16 mouse cellular contexts compared by ENCODE assay signal in the genomic region with DNA sequence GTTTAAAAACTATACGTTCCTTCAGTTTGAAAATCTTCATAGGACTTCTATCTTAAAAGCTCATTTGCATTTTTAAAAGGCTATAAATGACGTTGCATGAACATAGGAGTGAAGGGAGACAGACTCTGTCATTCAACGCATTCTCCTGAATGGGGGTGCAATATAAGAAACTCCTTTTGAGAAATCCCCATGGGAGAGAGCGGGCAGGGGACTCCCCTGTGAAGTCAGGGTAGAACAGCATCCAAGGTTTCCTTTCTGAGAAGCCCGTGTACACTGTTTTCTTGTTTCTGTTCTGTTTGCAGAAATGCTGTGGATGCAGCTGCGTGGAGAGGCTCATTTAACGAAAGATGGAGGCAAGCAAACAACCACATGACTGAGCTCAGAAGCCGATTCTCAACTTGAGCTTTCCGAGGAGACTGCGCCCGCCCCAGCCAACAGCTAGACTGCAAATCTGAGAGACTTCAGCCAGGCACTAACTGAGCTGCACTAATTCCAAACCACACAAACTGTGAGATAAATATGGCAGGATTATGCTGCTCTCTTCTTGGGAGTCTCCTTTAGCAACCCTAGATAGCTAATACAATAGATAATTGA. TPM values are rescaled to one million over a fixed set of nuclear protein-coding genes. Genes with fewer than 3 reads are reported as not detected.
DNase-seq lines count a peak whose midpoint lies in the region; ATAC-seq lines count a peak whose summit lies in the region.
"Had no signal": no experiment of that assay in that cellular context is flagged by ENCODE, and none has a peak within 500 bp of the region (broad histone marks: within the 10 kb centered on the region; RNA-seq: fewer than 3 reads in every experiment).

No protein-coding gene starts in this region.

- 53% methylated on average over 11 of the region's 11 CpGs for WGBS in forebrain, embryonic 12.5 days
- 65% methylated on average over 11 of the region's 11 CpGs for WGBS in forebrain, embryonic 10.5 days

- ATAC-seq in forebrain, embryonic 12.5 days (ENCODE audit: low FRiP score): peak; percentile 14; the same call in 1 of the 2 replicates
- ATAC-seq: liver, postnatal 0 days had no signal

- H3K27me3 ChIP-seq in forebrain, embryonic 12.5 days: no peaks in the 10 kb centered on the region
- no peaks in the 10 kb centered on the region for H3K27me3 ChIP-seq in forebrain, embryonic 10.5 days (ENCODE audit: poor library complexity, severe bottlenecking)

- 0 out of 2 replicates have a peak, but pooled peaks cover 4% of the 10 kb centered on the region for H3K4me1 ChIP-seq in forebrain, embryonic 12.5 days
- H3K4me1 ChIP-seq in forebrain, embryonic 10.5 days: no peaks in the 10 kb centered on the region

- intact Hi-C loops in left cerebral cortex, postnatal 14 days (cut with DNase I): no loop called here

- H3K4me3 ChIP-seq in forebrain, embryonic 12.5 days (replicated peaks): no peak overlapping the region
- no peak overlapping the region for H3K4me3 ChIP-seq in forebrain, embryonic 10.5 days

- DNase-seq in forebrain, embryonic 10.5 days (ENCODE audit: extremely low spot score, low spot score): no peak
- DNase-seq in left cerebral cortex, postnatal 14 days (ENCODE audit: low spot score in 2 of 2): peak; percentile 17 to 18
- no peak for DNase-seq in left cerebral cortex, adult 9 months (ENCODE audit: low spot score in 2 of 2)
- DNase-seq in layer of hippocampus, postnatal 14 days (ENCODE audit: low spot score in 2 of 2): peak; percentile 6 to 10
- peak; percentile 10 for DNase-seq in right cerebral cortex, postnatal 14 days
- no peak for DNase-seq in heart, adult 18-20 months
- DNase-seq in adrenal gland, postnatal 25 days: no peak
- DNase-seq: adrenal gland, adult 8-10 months; cerebellum, adult 11 months; gastrocnemius, postnatal 10 days; kidney, adult 9 months; liver, postnatal 0 days; thymus, adult 18-20 months had no signal

- H3K27ac ChIP-seq in forebrain, embryonic 12.5 days: no peak overlapping the region
- no peak overlapping the region for H3K27ac ChIP-seq in forebrain, embryonic 10.5 days
- H3K27ac ChIP-seq: macrophage had no signal

- H3K9me3 ChIP-seq in forebrain, embryonic 12.5 days: no peaks in the 10 kb centered on the region
- H3K9me3 ChIP-seq in forebrain, embryonic 10.5 days: no peaks in the 10 kb centered on the region

- no peak overlapping the region for H3K9ac ChIP-seq in forebrain, embryonic 12.5 days
- H3K9ac ChIP-seq: liver, postnatal 0 days had no signal

- no peak overlapping the region for H3K4me2 ChIP-seq in forebrain, embryonic 12.5 days

- H3K36me3 ChIP-seq in forebrain, embryonic 12.5 days (replicated peaks): no peaks in the 10 kb centered on the region
- no peaks in the 10 kb centered on the region for H3K36me3 ChIP-seq in forebrain, embryonic 10.5 days (replicated peaks)

RNA-seq across cellular contexts. Expression of gene Pcdh10, which starts 54.1 kb away (rescaled TPM):
- polyA plus RNA-seq in forebrain, embryonic 12.5 days (2016; fragmentation: Nextera tagmentation; extraction: Ambion mirVana): 7.7 and 10.9 TPM in 2 replicates
- polyA plus RNA-seq in forebrain, embryonic 10.5 days (2016; fragmentation: Nextera tagmentation; extraction: Ambion mirVana): 2.1 and 2.2 TPM in 2 replicates
- 100 to 1,000 TPM; 206 to 214 TPM for total RNA-seq in left cerebral cortex, postnatal 14 days (2021)
- 100 to 1,000 TPM; 106 to 111 TPM for total RNA-seq in layer of hippocampus, postnatal 14 days (2021)
- total RNA-seq in heart, adult 18-20 months (2021): under 1 TPM in 1 of 2 experiments, not detected in 1; 0.05 TPM
- total RNA-seq in adrenal gland, postnatal 25 days (2021): 2.8 and 6.5 TPM in 2 replicates
- total RNA-seq: monocyte, adult 5-6 weeks had no signal
- polyA plus RNA-seq: liver, postnatal 0 days; macrophage had no signal

Comparison
In these comparisons a context has a peak if more than half of its experiments do, and no peak if none do; other contexts are left out.
1. DNase-seq: peak in left cerebral cortex, postnatal 14 days (2 of 2), layer of hippocampus, postnatal 14 days (2 of 2) and right cerebral cortex, postnatal 14 days (single experiment); none in forebrain, embryonic 10.5 days (single experiment), left cerebral cortex, adult 9 months (0 of 2), heart, adult 18-20 months (0 of 2) and adrenal gland, postnatal 25 days (single experiment).
2. RNA of gene Pcdh10, which starts 54.1 kb away (total RNA-seq): 206 to 214 TPM in left cerebral cortex, postnatal 14 days and 106 to 111 TPM in layer of hippocampus, postnatal 14 days; 2.8 to 6.5 TPM in adrenal gland, postnatal 25 days and 0.05 TPM in heart, adult 18-20 months; every median in the first group is over 10 times any median in the second.